Mouse (Mus musculus): ENCODE measurements around the gene Ppp4r4. TPM values are rescaled to one million over a fixed set of nuclear protein-coding genes. Genes with fewer than 3 reads are reported as not detected.

Gene Ppp4r4
- polyA plus RNA-seq, 1 experiment from 2014 or later = 6.1 TPM

GRCm38 (mm10) chr12:103598411-103598810 lies 66.3 kb downstream of the Ppp4r4 start:
- no peaks in the 10 kb centered on the region for H3K4me1 ChIP-seq (ENCODE audit: insufficient read depth, low read depth, low read length)
- H3K9ac ChIP-seq (replicated peaks; ENCODE audit: low read depth) = no peak overlapping the region
- ATAC-seq (no peak), DNase-seq (ENCODE audit: low spot score) (peak; percentile 10)
- TF ChIP-seq CTCF (IDR thresholded peaks at IDR 0.05) (no peak), EP300 (IDR thresholded peaks at IDR 0.05) (no peak)
- H3K27me3 ChIP-seq (replicated peaks; ENCODE audit: insufficient read depth, low read length) = no peaks in the 10 kb centered on the region
- H3K4me3 ChIP-seq (ENCODE audit: low read depth, low read length) = no peak overlapping the region
- WGBS = 7% methylated on average over 2 of the region's 2 CpGs
- H3K36me3 ChIP-seq (ENCODE audit: insufficient read depth, low read length) = no peaks in the 10 kb centered on the region
- no peaks in the 10 kb centered on the region for H3K9me3 ChIP-seq (ENCODE audit: low read length)
- no peak overlapping the region for H3K27ac ChIP-seq (ENCODE audit: low read length)
- no peak overlapping the region for H3K4me2 ChIP-seq (replicated peaks; ENCODE audit: low read depth, low read length)

- H3K4me1 ChIP-seq (ENCODE audit: insufficient read depth, low read depth, low read length) = no peaks in the 10 kb centered on the region
- no peak for DNase-seq (ENCODE audit: low spot score)
- H3K4me3 ChIP-seq (ENCODE audit: low read depth, low read length) = no peak overlapping the region
- ATAC-seq = no peak
- no peaks in the 10 kb centered on the region for H3K9me3 ChIP-seq (ENCODE audit: low read length)
- H3K4me2 ChIP-seq (replicated peaks; ENCODE audit: low read depth, low read length) = no peak overlapping the region
- no peak overlapping the region for H3K9ac ChIP-seq (replicated peaks; ENCODE audit: low read depth)
- no peak overlapping the region for H3K27ac ChIP-seq (ENCODE audit: low read length)
- 33% methylated on average over 3 of the region's 3 CpGs for WGBS
- H3K36me3 ChIP-seq (ENCODE audit: insufficient read depth, low read length) = no peaks in the 10 kb centered on the region
- TF ChIP-seq CTCF (IDR thresholded peaks at IDR 0.05) (no peak), EP300 (IDR thresholded peaks at IDR 0.05) (no peak)
- H3K27me3 ChIP-seq (replicated peaks; ENCODE audit: insufficient read depth, low read length) = no peaks in the 10 kb centered on the region
Observed at GRCm38 (mm10) chr12:103600364-103600763, 68.3 kb downstream of the Ppp4r4 start.

GRCm38 (mm10) chr12:103601839-103602238 lies 69.8 kb downstream of the Ppp4r4 start:
- Histone ChIP-seq H3K4me2 (replicated peaks; ENCODE audit: low read depth, low read length) (no peak overlapping the region), H3K4me1 (ENCODE audit: insufficient read depth, low read depth, low read length) (no peaks in the 10 kb centered on the region), H3K9me3 (ENCODE audit: low read length) (no peaks in the 10 kb centered on the region), H3K9ac (replicated peaks; ENCODE audit: low read depth) (no peak overlapping the region), H3K27me3 (replicated peaks; ENCODE audit: insufficient read depth, low read length) (no peaks in the 10 kb centered on the region), H3K4me3 (ENCODE audit: low read depth, low read length) (no peak overlapping the region), H3K27ac (ENCODE audit: low read length) (no peak overlapping the region), H3K36me3 (ENCODE audit: insufficient read depth, low read length) (no peaks in the 10 kb centered on the region)
- TF ChIP-seq CTCF (IDR thresholded peaks at IDR 0.05) (no peak), EP300 (IDR thresholded peaks at IDR 0.05) (no peak)
- DNase-seq (ENCODE audit: low spot score) = no peak
- ATAC-seq = no peak
- WGBS = 82% methylated on average over 3 of the region's 3 CpGs

GRCm38 (mm10) chr12:103615141-103615540 lies 83.1 kb downstream of the Ppp4r4 start:
- Histone ChIP-seq H3K4me3 (ENCODE audit: low read depth, low read length) (no peak overlapping the region), H3K9ac (replicated peaks; ENCODE audit: low read depth) (no peak overlapping the region), H3K4me2 (replicated peaks; ENCODE audit: low read depth, low read length) (no peak overlapping the region), H3K27ac (ENCODE audit: low read length) (no peak overlapping the region), H3K4me1 (ENCODE audit: insufficient read depth, low read depth, low read length) (no peaks in the 10 kb centered on the region), H3K36me3 (ENCODE audit: insufficient read depth, low read length) (no peaks in the 10 kb centered on the region), H3K9me3 (ENCODE audit: low read length) (no peaks in the 10 kb centered on the region), H3K27me3 (replicated peaks; ENCODE audit: insufficient read depth, low read length) (no peaks in the 10 kb centered on the region)
- DNase-seq (ENCODE audit: low spot score) = no peak
- TF ChIP-seq CTCF (IDR thresholded peaks at IDR 0.05) = no peak
- TF ChIP-seq EP300 (IDR thresholded peaks at IDR 0.05) = no peak
- WGBS = 78% methylated on average over 1 of the region's 1 CpGs
- ATAC-seq = no peak

- Histone ChIP-seq H3K9me3 (ENCODE audit: low read length) (no peaks in the 10 kb centered on the region), H3K36me3 (ENCODE audit: insufficient read depth, low read length) (no peaks in the 10 kb centered on the region), H3K4me3 (ENCODE audit: low read depth, low read length) (no peak overlapping the region), H3K27me3 (replicated peaks; ENCODE audit: insufficient read depth, low read length) (no peaks in the 10 kb centered on the region), H3K4me2 (replicated peaks; ENCODE audit: low read depth, low read length) (no peak overlapping the region), H3K4me1 (ENCODE audit: insufficient read depth, low read depth, low read length) (no peaks in the 10 kb centered on the region), H3K9ac (replicated peaks; ENCODE audit: low read depth) (no peak overlapping the region), H3K27ac (ENCODE audit: low read length) (no peak overlapping the region)
- WGBS = 63% methylated on average over 4 of the region's 4 CpGs
- ATAC-seq = no peak
- TF ChIP-seq CTCF (IDR thresholded peaks at IDR 0.05) (no peak), EP300 (IDR thresholded peaks at IDR 0.05) (no peak)
- no peak for DNase-seq (ENCODE audit: low spot score)
Observed at GRCm38 (mm10) chr12:103615734-103616133, 83.7 kb downstream of the Ppp4r4 start.

- Histone ChIP-seq H3K36me3 (ENCODE audit: insufficient read depth, low read length) (no peaks in the 10 kb centered on the region), H3K27me3 (replicated peaks; ENCODE audit: insufficient read depth, low read length) (no peaks in the 10 kb centered on the region), H3K9ac (replicated peaks; ENCODE audit: low read depth) (no peak overlapping the region), H3K9me3 (ENCODE audit: low read length) (no peaks in the 10 kb centered on the region), H3K4me2 (replicated peaks; ENCODE audit: low read depth, low read length) (no peak overlapping the region), H3K27ac (ENCODE audit: low read length) (no peak overlapping the region), H3K4me1 (ENCODE audit: insufficient read depth, low read depth, low read length) (no peaks in the 10 kb centered on the region), H3K4me3 (ENCODE audit: low read depth, low read length) (no peak overlapping the region)
- no peak for DNase-seq (ENCODE audit: low spot score)
- no peak for ATAC-seq
- WGBS = 53% methylated on average over 10 of the region's 10 CpGs
- TF ChIP-seq EP300 (IDR thresholded peaks at IDR 0.05) = no peak
- TF ChIP-seq CTCF (IDR thresholded peaks at IDR 0.05) = no peak
Observed at GRCm38 (mm10) chr12:103616860-103617261, 84.8 kb downstream of the Ppp4r4 start.

- Histone ChIP-seq H3K27ac (ENCODE audit: low read length) (no peak within 1 kb of the TSS), H3K4me1 (ENCODE audit: insufficient read depth, low read depth, low read length) (no peaks in the 10 kb centered on the region), H3K9ac (replicated peaks; ENCODE audit: low read depth) (no peak within 1 kb of the TSS), H3K27me3 (replicated peaks; ENCODE audit: insufficient read depth, low read length) (no peaks in the 10 kb centered on the region), H3K9me3 (ENCODE audit: low read length) (no peaks in the 10 kb centered on the region), H3K4me3 (ENCODE audit: low read depth, low read length) (no peak within 1 kb of the TSS), H3K36me3 (ENCODE audit: insufficient read depth, low read length) (no peaks in the 10 kb centered on the region), H3K4me2 (replicated peaks; ENCODE audit: low read depth, low read length) (no peak within 1 kb of the TSS)
- DNase-seq (ENCODE audit: low spot score) = no peak
- WGBS = 55% methylated on average over 3 of the region's 3 CpGs
- no peak for ATAC-seq
- TF ChIP-seq CTCF (IDR thresholded peaks at IDR 0.05) (no peak), EP300 (IDR thresholded peaks at IDR 0.05) (no peak)
Observed at GRCm38 (mm10) chr12:103631203-103631612, 99.1 kb downstream of the Ppp4r4 start, which contains the start of gene Serpina10. Serpina10 (minus strand) TSS chr12:103631444.
